Mouse (Mus musculus): ENCODE measurements around the gene Agbl4. TPM values are rescaled to one million over a fixed set of nuclear protein-coding genes. Genes with fewer than 3 reads are reported as not detected.

Agbl4 gene
- total and polyA plus RNA-seq, 3 experiments, result not detected

DNA sequence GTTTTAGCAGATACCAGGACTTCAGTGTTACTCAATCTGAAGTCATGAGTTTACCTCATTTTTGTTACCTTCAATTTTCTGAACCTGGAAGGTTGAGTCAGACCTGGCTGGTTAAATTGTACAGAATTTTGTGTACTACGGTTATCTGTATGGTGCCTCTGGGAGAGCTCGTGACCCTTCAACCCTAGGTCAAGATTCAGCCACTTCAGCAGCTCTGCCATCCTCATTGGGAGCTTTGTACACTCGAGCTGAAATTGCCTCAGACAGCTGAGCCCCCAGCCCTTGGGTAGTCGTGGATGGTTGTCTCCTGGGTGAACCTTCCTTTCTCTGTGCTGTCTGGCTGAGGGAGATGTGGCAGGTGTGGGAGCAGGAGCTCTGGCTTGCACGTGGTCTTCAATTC lies 1034.6 kb downstream of the Agbl4 start:
- Histone ChIP-seq H3K79me2 (ENCODE audit: control insufficient read depth, insufficient read depth, low read length, poor library complexity) (no peaks in the 10 kb centered on the region), H3K4me3 (ENCODE audit: control insufficient read depth in 1 of 2, insufficient read depth in 1 of 2, low read depth in 2 of 2, low read length in 2 of 2) (no peak overlapping the region), H3K9ac (ENCODE audit: control insufficient read depth, low read depth, low read length, poor library complexity, severe bottlenecking) (no peak overlapping the region), H3K9me3 (replicated peaks; ENCODE audit: insufficient read depth, low read length) (no peaks in the 10 kb centered on the region), H3K4me1 (ENCODE audit: control insufficient read depth in 1 of 2, insufficient read depth in 2 of 2, low read length in 2 of 2) (no peaks in the 10 kb centered on the region), H3K27ac (ENCODE audit: control insufficient read depth, low read depth, low read length) (no peak overlapping the region), H3K36me3 (ENCODE audit: control insufficient read depth in 1 of 2, insufficient read depth in 2 of 2, low read length in 2 of 2) (no peaks in the 10 kb centered on the region), H3K27me3 (ENCODE audit: control insufficient read depth in 1 of 2, insufficient read depth in 2 of 2, low read length in 2 of 2) (no peaks in the 10 kb centered on the region)
- DNase-seq (ENCODE audit: low read depth, low spot score), result no peak
- TF ChIP-seq ZNF384 (IDR thresholded peaks at IDR 0.05; ENCODE audit: low read depth, low read length), result no peak
- no peak for TF ChIP-seq NELFE (IDR thresholded peaks at IDR 0.05; ENCODE audit: low read depth, low read length)
- TF ChIP-seq TAL1 (IDR thresholded peaks at IDR 0.05; ENCODE audit: low read length), result no peak
- TF ChIP-seq POLR2AphosphoS2 (IDR thresholded peaks at IDR 0.05; ENCODE audit: low read length), result no peak
- TF ChIP-seq SIN3A (IDR thresholded peaks at IDR 0.05; ENCODE audit: low read length), result no peak
- TF ChIP-seq USF1 (IDR thresholded peaks at IDR 0.05; ENCODE audit: low read depth, low read length), result no peak
- TF ChIP-seq JUND (IDR thresholded peaks at IDR 0.05; ENCODE audit: low read depth, low read length), result no peak
- TF ChIP-seq MEF2A (IDR thresholded peaks at IDR 0.05; ENCODE audit: extremely low read depth, insufficient replicate concordance, low read depth, low read length, poor library complexity, severe bottlenecking), result no peak
- no peak for TF ChIP-seq CHD1 (IDR thresholded peaks at IDR 0.05; ENCODE audit: low read depth, low read length)
- no peak for TF ChIP-seq ZC3H11A (IDR thresholded peaks at IDR 0.05; ENCODE audit: low read depth, low read length)
- no peak for TF ChIP-seq ZKSCAN1 (IDR thresholded peaks at IDR 0.05; ENCODE audit: low read depth, low read length)
- no peak for TF ChIP-seq UBTF (IDR thresholded peaks at IDR 0.05; ENCODE audit: borderline replicate concordance, insufficient read depth, low read depth, low read length)
- no peak for TF ChIP-seq MAX (IDR thresholded peaks at IDR 0.05; ENCODE audit: low read length)
- TF ChIP-seq POLR2AphosphoS5 (IDR thresholded peaks at IDR 0.05; ENCODE audit: borderline replicate concordance, low read depth, low read length), result no peak
- no peak for TF ChIP-seq E2F4 (IDR thresholded peaks at IDR 0.05; ENCODE audit: borderline replicate concordance, low read depth, low read length)
- TF ChIP-seq GATA1 (IDR thresholded peaks at IDR 0.05; ENCODE audit: low read depth, low read length), result no peak
- no peak for TF ChIP-seq CHD2 (IDR thresholded peaks at IDR 0.05; ENCODE audit: low read length)
- TF ChIP-seq NRF1 (IDR thresholded peaks at IDR 0.05; ENCODE audit: insufficient read depth, low read depth, low read length, poor library complexity, severe bottlenecking), result no peak
- no peak for TF ChIP-seq ETS1 (IDR thresholded peaks at IDR 0.05; ENCODE audit: low read depth, low read length)

DNA sequence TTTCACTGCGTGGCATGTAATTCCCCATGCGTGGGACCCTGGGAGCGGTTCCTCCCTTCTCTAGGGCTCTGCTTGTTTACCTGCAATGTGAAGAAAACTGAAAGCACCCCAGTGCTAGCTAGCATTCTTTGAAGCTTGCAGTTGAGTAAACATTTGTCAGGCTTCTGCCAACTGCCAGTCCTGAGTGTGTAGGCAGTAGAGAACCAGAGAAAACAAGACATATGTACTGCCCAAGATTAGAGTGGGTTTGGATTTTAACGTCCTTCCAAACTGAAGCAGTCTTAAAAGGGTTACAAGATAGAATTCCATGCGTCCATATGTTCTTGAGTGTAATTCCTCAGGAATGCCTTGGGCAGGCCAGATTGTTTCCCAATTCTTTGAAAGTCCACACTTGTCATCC lies 1035.0 kb downstream of the Agbl4 start:
- Histone ChIP-seq H3K4me1 (ENCODE audit: control insufficient read depth in 1 of 2, insufficient read depth in 2 of 2, low read length in 2 of 2) (no peaks in the 10 kb centered on the region), H3K36me3 (ENCODE audit: control insufficient read depth in 1 of 2, insufficient read depth in 2 of 2, low read length in 2 of 2) (no peaks in the 10 kb centered on the region), H3K9ac (ENCODE audit: control insufficient read depth, low read depth, low read length, poor library complexity, severe bottlenecking) (no peak overlapping the region), H3K9me3 (replicated peaks; ENCODE audit: insufficient read depth, low read length) (no peaks in the 10 kb centered on the region), H3K27me3 (ENCODE audit: control insufficient read depth in 1 of 2, insufficient read depth in 2 of 2, low read length in 2 of 2) (no peaks in the 10 kb centered on the region), H3K79me2 (ENCODE audit: control insufficient read depth, insufficient read depth, low read length, poor library complexity) (no peaks in the 10 kb centered on the region), H3K4me3 (ENCODE audit: control insufficient read depth in 1 of 2, insufficient read depth in 1 of 2, low read depth in 2 of 2, low read length in 2 of 2) (no peak overlapping the region), H3K27ac (ENCODE audit: control insufficient read depth, low read depth, low read length) (no peak overlapping the region)
- DNase-seq (ENCODE audit: low read depth, low spot score), result no peak
- no peak for TF ChIP-seq CTCF (IDR thresholded peaks at IDR 0.05 in 2 of 3, conservative IDR thresholded peaks at IDR 0.05 in 1 of 3; ENCODE audit: control insufficient read depth in 1 of 3, insufficient read depth in 1 of 3, low read depth in 2 of 3, low read length in 3 of 3, poor library complexity in 1 of 3, severe bottlenecking in 1 of 3)
- no peak for TF ChIP-seq EP300 (IDR thresholded peaks at IDR 0.05; ENCODE audit: low read depth in 1 of 2, low read length in 2 of 2)
